Mouse (Mus musculus) adrenal gland, adult 8-10 months (tissue): ENCODE results near the gene Ccnd3. TPM values are rescaled to one million over a fixed set of nuclear protein-coding genes. Genes with fewer than 3 reads are reported as not detected.

Experiments
- DNase-seq: peaks from one replicate; pipeline ENCODE4 v3.0.0; 2022
- total RNA-seq, 4 experiments: library from RNA; stranded (reverse); gene quantifications; 2 replicates each; pipeline ENCODE4 v1.2.4; 2022

Ccnd3 gene
- total RNA-seq, 4 experiments from 2014 or later = 350 to 623 (median 446) TPM

DNA sequence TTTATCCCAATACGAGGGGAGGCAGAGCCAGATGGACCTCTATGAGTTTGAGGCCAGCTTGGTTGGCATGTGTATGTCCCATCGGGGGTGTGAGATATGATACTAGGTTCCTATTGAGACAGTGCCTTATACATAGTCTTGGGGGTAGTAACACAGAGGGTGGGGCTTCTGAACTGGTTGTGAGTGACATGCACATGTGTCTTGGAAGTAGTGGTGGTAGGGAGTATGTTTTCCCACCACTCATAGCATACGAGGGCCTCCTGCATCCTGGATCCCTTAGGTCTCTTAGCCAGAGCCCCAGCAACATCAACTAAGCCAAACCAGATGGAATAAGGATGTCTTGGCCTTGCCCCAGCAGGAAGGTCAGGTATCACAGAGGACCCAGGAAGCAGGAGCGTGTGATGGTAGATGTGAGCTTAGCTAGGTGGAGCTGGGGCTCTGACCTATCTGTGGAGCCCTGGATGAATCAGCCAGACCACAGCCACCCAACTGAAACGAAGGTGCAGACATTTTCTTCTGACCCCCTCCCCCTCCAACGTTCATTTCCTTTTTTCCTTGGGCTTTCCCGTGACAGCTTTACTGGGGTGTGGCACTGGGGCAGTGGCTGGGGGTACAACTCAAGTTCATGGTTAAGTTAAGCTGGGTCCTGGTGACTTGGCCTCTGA is 10.5 kb downstream of the Ccnd3 start:
- DNase-seq = no peak

- no peak for DNase-seq
These were observed 11.4 kb downstream of the Ccnd3 start for GRCm38 (mm10) chr17:47516232-47516631.

- DNase-seq = no peak
These were observed 13.4 kb downstream of the Ccnd3 start for GRCm38 (mm10) chr17:47518205-47518604.

- no peak for DNase-seq
These were observed 16.9 kb downstream of the Ccnd3 start for GRCm38 (mm10) chr17:47521551-47522258.

GRCm38 (mm10) chr17:47522536-47522935 is 17.7 kb downstream of the Ccnd3 start:
- no peak for DNase-seq

GRCm38 (mm10) chr17:47523211-47523682 is 18.4 kb downstream of the Ccnd3 start:
- DNase-seq = no peak

- DNase-seq = no peak
These were observed 19.2 kb downstream of the Ccnd3 start for GRCm38 (mm10) chr17:47524055-47524454.

- no peak for DNase-seq
These were observed 20.1 kb downstream of the Ccnd3 start for GRCm38 (mm10) chr17:47524991-47525390.

GRCm38 (mm10) chr17:47526856-47527520 is 22.1 kb downstream of the Ccnd3 start:
- DNase-seq = no peak

GRCm38 (mm10) chr17:47527581-47528300 is 22.9 kb downstream of the Ccnd3 start:
- DNase-seq = no peak

- no peak for DNase-seq
These were observed 24.1 kb downstream of the Ccnd3 start for GRCm38 (mm10) chr17:47528919-47529318.

GRCm38 (mm10) chr17:47529595-47529994 is 24.7 kb downstream of the Ccnd3 start:
- no peak for DNase-seq

DNA sequence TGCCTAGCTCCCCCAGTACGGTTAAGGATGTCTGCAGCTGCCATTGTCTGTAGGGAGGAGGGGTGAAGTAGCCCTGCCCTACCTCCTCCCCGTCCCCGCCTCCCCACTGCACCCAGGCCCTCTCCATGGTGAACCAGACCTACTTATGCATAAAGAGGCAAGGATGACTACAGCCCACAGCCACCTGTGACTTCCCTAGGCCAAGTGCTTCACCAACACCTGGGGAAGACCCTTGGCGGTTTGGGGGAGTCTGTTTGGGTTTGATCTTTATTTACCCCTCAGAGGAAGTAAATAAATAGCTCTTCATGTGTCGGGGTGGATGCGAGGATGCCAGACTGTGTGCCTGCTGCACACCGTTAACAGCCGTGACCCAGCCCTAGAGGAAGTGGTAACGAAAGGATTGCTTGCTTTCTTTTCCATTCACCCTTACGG is 26.6 kb downstream of the Ccnd3 start:
- DNase-seq = no peak

GRCm38 (mm10) chr17:47532364-47532763 is 27.5 kb downstream of the Ccnd3 start:
- no peak for DNase-seq

DNA sequence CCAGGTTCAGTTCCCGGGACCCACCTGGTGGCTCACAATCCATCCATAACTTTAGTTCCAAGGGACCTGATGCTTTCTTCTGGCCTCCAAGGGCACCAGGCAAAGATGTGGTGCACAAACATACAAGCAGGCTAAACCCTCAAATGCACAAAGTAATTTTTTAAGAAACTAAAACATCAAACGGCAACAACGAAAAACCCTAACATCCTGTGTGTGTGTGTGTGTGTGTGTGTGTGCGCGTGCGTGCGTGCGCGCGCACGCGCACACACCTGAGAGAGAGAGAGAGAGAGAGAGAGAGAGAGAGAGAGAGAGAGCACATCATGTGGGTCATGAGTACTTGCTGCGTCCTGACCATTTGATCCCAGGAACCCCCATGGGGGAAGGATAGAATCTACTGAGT is 28.8 kb downstream of the Ccnd3 start:
- no peak for DNase-seq

- no peak for DNase-seq
These were observed 31.0 kb downstream of the Ccnd3 start for GRCm38 (mm10) chr17:47535812-47536236.

GRCm38 (mm10) chr17:47538049-47538448 is 33.2 kb downstream of the Ccnd3 start:
- no peak for DNase-seq

- no peak for DNase-seq
These were observed 34.3 kb downstream of the Ccnd3 start for GRCm38 (mm10) chr17:47539128-47539527.

GRCm38 (mm10) chr17:47542061-47542460 is 37.2 kb downstream of the Ccnd3 start:
- no peak for DNase-seq

DNA sequence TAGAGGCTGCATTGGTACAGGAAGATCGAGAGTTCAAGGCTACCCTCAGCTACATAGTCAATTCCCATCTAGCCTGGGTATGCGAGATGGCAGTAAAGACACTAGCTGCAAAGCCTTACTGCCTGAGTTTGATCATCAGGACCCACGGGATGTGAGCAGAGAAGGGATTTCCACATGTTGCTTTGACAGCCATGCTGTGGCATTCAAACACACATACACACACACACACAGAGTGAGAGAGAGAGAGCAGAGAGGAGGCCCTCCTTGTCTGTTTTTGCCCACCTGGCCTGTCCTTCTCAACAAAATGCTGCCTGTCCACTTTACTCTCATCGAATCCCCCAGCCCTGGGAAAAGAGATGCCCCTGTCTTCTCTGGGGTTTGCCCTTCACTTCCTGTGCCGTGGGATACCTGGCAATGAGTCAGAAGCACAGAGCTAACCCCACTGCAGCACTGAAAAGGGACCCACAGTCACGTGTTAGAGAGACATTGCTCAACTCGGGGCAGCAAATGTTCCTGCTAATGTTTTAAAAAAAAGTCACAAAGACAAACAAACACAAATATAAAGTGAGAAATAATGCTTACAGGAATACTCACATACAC is 38.3 kb downstream of the Ccnd3 start:
- no peak for DNase-seq

DNA sequence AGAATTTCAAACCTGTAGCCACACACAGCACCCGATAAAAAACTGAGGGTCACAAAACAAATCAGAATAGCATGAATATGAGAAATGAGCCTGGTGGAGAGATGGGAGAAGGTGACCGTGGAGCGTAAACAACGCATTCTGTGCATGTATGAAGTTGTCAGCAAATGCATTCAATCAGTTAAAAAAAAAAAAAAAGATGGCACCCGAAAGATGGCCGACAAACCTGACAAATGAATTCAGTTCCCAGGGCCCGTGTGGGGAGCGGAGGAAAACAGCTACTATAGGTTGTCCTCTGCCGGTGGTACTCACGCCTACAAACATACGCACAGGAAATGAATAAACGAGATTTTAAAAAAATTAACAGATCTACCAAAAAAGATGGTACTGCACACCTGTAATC is 40.3 kb downstream of the Ccnd3 start:
- no peak for DNase-seq

DNA sequence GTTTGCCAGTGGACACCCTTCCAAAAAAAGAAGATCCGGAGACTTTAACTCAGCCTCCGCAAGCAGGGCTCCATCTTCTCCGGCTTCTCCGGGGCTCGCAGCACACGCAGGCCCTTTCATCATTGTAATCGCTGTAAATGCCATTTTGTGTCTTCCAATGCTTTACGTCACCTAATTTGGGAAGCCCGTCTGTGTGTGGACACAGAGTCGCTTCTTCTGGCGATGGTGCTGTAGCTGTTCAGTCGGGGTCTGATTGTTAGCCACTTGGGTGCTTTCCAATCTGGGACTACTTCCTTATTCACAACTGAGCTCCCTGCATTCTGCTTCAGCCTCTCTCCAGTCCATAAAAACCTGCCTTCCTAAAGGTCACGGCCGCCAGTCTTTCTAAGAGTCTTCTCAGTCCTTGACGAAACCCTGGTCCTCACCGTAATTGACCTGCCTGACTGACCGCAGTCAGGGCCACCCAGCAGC is 41.0 kb downstream of the Ccnd3 start:
- DNase-seq = peak; percentile 85
